Mouse (Mus musculus) left cerebral cortex, postnatal 25 days (tissue): ENCODE data around the gene Ubl4a. TPM values are rescaled to one million over a fixed set of nuclear protein-coding genes. Genes with fewer than 3 reads are reported as not detected.

ENCODE experiments used
- microRNA-seq, 2 experiments: library from miRNA; unstranded; fragments of <30 nt; microRNA quantifications; one replicate each; pipeline ENCODE4 v1.2.0; 2022
- total RNA-seq, 2 experiments: library from RNA; stranded (reverse); gene quantifications; 2 replicates each; pipeline ENCODE4 v1.2.3; 2021

The Ubl4a gene
- total RNA-seq, 2 experiments from 2014 or later: 73.7 to 80.0 TPM

Small RNAs within 50 kb of the gene (microRNA-seq; reads per million reads assigned to microRNA genes)
- 0 to 0.74 reads per million in 2 experiments for gene Mir7092

Other genes starting within 250 kb of the Ubl4a start
- gene Opn1mw, start 245.8 kb downstream of the Ubl4a start, total RNA-seq: under 1 TPM; 0.50 to 0.62 TPM
- 10 to 100 TPM; 80.2 to 84.3 TPM for gene Mecp2, start 237.9 kb downstream of the Ubl4a start, total RNA-seq
- gene Tex28, start 205.4 kb downstream of the Ubl4a start, total RNA-seq: not detected
- not detected for gene Tktl1, start 196.0 kb downstream of the Ubl4a start, total RNA-seq
- 10 to 100 TPM; 65.4 to 68.3 TPM for gene Flna, start 123.4 kb downstream of the Ubl4a start, total RNA-seq
- 10 to 100 TPM; 31.4 to 38.9 TPM for gene Emd, start 118.5 kb downstream of the Ubl4a start, total RNA-seq
- 100 to 1,000 TPM; 137 to 162 TPM for gene Rpl10, start 102.4 kb downstream of the Ubl4a start, total RNA-seq
- 10 to 100 TPM; 48.5 to 55.5 TPM for gene Taz, start 91.3 kb downstream of the Ubl4a start, total RNA-seq
- gene Dnase1l1, start 90.9 kb downstream of the Ubl4a start, total RNA-seq: 1 to 10 TPM; 2.1 to 2.3 TPM
- gene Atp6ap1, start 76.1 kb downstream of the Ubl4a start, total RNA-seq: 100 to 1,000 TPM; 360 to 380 TPM
- gene Gdi1, start 68.2 kb downstream of the Ubl4a start, total RNA-seq: 100 to 1,000 TPM; 603 to 616 TPM
- gene Fam50a, start 60.2 kb downstream of the Ubl4a start, total RNA-seq: 10 to 100 TPM; 26.0 to 27.0 TPM
- gene Plxna3, start 44.2 kb downstream of the Ubl4a start, total RNA-seq: 10 to 100 TPM; 22.4 to 24.5 TPM
- 10 to 100 TPM; 25.3 to 28.5 TPM for gene Lage3, start 19.6 kb downstream of the Ubl4a start, total RNA-seq
- 1 to 10 TPM; 2.7 to 3.7 TPM for gene Slc10a3, start 131 bp upstream of the Ubl4a start, total RNA-seq
- 10 to 100 TPM; 17.4 to 19.3 TPM for gene Fam3a, start 20.1 kb upstream of the Ubl4a start, total RNA-seq
- 10 to 100 TPM; 50.0 to 51.5 TPM for gene Ikbkg, start 20.1 kb upstream of the Ubl4a start, total RNA-seq
- gene G6pdx, start 56.0 kb upstream of the Ubl4a start, total RNA-seq: 10 to 100 TPM; 23.8 to 26.0 TPM
- gene Gm6880, start 108.2 kb upstream of the Ubl4a start, total RNA-seq: not detected
- gene Olfr1326-ps1, start 201.7 kb upstream of the Ubl4a start, total RNA-seq: not detected
- gene Olfr1325, start 219.5 kb upstream of the Ubl4a start, total RNA-seq: not detected